Mouse (Mus musculus) right cerebral cortex, adult 18-20 months (tissue): Measurements from ENCODE around the gene Nudt16l1.
A peak's percentile ranks its signal among the peaks of the same experiment; 100 is the strongest.

Experiments
- DNase-seq: peaks from one replicate; pipeline ENCODE4 v3.0.0; 2022; ENCODE audit warnings: mixed read lengths

The Nudt16l1 gene

DNA sequence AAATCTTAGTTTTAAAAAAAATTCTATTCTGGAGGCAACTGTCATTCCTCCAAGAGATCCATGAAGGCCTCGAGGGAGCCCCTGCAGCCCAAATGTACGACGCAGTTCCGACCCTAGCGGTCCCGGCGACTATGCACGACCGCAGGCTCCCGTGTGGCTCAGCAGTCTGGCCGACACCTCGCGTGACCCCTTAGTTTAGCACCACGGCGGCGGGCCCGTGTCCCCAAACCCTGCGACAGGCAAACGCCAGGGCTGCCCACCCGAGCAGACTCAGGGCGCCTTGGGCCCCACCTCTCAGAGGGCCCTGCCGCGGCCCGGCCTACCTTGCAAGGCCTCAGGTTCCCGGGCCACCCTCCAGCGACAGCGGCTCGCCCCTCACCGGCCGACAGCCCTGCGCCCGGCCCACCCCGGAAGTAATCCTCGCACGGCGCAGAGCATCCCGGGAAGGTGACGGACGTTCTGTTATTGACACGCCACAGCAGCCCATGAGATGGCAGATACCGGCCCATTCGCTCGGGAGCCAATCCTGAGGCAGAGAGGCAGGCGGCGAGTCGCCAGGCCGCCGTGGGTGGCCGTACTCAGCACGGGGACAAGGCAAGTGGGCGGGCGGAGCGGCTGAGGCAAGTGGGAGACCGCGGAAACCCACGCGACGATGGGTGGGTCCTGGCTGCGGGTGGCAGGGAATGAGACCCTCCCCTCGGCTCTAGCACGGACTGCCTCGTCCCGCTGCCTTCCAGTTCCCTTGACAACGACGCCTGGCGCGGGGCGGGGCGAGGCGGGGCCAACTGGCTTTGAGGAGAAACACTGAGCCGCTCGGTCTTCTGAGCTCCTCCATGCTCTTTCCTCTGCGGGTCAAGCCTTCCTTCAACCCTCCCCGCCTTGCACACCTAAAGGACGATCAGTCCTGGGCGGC, 25.5 kb downstream of the Nudt16l1 start, which contains the start of gene Anks3:
Gene Anks3 (minus strand): TSS at position 409 of the 913 bp plus-strand sequence.
- peak; percentile 100 for DNase-seq

DNA sequence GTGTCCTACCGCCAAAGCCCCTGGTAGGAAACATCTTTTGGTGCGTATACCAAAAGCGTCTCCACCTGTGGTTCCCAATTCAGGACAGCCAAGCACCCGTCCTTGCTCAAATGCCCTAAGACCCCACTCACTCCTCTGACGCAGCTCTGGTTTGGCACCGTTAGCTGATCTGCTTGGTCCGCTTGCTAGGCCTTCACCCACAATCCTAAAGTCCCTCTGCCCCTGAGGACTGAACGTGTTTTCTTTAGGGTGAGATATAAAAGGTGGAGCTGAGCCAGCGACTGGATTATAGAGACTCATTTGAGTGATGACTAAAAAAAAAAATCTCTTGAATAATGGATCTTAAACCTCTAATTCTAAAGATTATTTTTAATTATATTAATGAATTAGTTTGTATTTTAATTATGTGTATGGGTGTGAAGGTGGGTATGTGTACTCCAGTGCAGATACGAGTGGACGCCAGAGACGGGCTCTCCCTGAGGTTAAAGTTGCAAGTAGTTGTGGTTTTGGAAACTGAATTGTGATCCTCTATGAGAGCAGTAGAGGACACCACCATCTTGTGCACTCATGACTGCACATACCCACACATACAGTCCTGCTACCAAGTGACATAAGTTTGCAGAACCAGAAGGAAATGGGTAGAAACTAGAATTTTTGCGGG, 26.3 kb downstream of the Nudt16l1 start:
- DNase-seq = no peak

DNA sequence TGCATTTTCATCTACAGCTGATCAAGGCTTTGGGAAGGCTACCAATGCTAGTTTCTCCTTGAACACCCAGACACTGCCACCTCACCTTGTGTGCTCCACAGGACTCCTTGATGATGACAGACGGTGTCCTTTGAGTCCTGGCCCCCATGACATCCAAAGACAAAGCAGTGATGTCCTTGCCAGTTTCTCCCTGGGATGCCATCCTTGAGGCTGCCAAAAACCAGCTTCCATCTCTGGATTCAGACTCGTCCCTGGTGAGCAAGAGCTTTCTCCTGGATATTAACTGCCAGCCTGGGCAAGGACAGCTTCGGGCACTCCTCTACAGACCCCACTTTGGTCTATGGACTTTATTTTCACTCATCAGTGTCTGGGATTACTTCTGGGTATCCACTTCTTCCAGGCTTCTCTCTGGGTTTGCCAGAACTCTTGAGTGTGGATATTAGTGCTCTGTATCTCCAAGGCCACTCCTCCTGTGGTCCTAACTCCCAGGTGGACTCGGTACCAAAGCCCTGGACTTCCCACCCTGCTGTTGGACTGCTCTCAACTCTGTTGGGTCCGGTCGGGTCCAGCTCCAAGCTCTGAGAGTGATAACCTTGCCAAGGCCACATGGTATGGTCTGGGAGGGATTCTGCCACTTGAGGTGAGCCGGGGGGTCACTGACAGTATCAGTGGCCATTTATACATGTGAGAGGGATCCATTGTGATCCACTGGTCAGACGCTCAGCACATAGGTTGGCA, 27.0 kb downstream of the Nudt16l1 start:
- no peak for DNase-seq

DNA sequence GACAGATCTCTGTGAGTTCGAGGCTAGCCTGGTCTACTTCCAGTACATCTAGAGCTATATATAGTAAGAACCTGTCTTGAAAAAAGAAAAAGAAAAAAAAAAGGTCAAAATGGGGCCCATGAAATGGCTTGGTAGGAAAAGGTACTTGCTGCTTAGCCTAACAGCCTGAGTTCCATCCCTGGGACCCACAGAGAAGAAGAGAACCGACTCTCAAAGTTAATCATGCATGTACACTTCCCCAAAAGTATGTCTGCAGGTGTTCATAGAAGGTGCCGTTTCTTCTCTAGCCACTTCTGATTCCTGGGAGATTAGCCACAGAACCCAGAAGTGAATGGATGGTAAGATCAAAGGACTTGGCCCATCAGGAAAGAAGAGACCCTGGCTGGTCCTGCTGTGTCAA, 29.9 kb downstream of the Nudt16l1 start:
- no peak for DNase-seq

DNA sequence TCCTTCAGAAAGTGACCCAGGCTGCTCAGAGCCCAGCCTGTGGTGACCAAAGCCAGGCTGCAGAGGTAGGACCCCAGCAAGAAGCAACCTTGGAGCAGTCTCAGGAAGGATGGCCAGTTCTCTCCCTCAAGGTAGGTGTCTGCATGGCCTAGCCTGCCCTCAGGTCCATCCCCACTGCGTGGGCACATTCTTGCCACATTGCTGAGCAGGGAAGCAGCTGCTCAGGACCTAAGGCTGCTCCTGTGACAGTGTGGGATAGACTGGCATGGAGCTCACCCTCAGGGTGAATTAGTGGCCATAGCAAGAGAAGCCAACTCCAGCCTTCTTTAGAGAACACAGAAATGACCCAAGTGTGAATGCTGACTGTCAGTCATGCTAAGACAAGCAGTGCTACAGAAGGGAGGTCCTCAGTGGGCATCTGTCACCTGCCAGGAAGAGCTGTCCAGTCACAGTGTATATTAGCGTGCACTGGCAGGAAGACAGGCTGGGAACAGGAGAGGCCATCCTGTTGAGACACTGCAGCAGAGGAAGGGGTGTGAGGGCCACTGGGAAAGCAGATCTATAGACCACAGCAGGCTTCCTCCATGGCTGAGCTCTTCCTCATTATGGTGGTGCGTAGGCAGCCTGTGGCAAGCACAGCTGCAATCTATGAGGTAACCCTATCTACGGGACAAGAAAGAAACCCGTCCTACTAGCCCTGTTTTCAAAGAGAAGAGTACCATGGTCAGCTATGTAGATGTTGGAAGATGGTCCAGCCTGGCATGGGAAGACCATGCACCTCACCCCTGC, 30.7 kb downstream of the Nudt16l1 start:
- no peak for DNase-seq

DNA sequence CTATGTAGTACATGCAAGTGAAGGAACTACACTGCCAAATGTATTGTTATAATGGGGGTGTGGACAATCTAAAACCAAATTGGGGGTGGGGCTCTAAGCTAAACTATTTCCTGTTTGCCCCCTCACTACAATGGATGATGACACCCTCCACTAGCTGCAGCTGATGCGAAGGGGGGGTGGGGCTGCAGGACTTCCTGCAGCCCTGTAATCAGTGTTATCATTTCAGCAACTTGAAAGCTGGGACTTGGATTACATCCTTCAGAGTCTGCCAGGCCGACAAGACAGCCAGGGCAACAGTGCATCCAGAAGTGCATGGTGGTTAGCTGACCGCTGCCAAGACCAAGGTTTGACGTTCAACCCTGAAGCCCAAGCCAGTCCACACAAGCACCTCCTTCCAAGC, 33.1 kb downstream of the Nudt16l1 start:
- no peak for DNase-seq

DNA sequence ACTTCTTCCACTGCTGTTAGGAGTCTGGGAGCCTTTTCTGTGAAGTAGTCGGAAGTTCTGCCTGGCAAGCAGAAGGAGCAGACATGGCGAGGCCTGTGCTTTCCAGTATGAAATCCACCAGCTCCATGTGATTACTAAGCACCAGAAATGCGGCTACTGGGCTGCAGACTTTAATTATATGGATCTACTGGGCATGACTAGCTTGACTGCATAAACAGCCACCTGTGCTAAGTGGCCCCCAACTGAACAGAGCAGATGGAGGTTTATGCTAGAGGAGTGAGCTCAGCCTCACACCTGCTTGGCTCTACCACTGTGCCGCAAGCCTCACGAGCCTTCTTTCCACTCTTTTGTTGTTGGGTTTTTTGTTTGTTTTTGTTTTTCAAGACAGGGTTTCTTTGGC, 36.0 kb downstream of the Nudt16l1 start:
- no peak for DNase-seq

DNA sequence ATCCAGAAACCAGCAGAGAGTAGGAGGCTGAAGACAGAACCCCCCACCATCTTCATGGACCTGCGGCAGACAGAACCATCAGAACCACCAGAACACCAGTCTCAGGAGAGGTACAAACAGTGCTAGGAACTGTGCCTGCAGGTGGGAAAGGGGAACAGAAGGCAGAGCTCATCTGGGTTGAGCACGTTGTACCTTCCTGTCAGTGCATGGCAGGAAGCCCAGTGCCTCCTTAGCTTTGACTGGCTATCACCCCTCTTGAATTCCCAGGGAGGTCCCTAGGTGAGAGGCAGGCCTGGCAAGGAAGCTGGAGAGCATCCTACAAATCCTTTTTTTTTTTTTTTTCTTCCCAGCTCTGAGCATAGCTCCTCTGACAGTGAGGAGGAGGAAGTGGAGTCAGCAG, 37.6 kb downstream of the Nudt16l1 start:
- peak; percentile 54 for DNase-seq

DNA sequence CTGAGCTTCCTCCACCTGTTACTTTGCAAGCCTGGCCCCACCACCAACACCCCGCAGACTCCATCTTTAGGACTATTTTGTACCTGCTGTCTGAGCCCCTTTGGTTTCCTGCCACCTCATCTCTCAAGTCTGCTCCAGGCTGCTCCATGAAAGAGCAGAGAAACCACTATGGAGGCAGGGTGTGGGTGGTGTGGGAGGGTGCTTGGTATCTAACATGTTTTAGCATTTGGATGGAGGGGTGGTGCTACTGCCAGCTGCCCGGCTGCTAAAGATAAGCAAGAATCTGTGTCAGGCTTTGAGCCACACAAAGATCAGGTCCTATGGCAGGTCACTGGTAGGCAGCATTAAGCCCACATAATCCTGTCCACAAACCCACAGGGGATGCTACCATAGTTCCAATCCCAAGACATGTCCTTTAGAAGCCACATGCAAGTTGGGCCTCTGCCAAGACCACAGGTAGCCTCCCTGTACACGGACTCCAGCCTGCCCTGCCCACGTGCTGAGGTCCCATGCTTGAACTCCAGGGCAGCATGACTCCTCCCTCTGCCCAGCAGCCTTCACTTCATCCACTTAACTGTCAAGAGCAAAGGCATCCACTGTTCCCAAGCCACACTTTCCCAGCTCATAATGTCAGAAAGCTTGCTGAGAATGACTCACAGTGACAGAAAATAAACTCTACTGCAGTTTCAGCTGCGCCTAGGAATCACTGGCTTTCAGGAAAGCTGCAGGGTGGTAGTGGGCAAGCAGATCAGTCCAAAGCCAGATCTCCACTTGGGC, 39.9 kb downstream of the Nudt16l1 start:
- peak; percentile 67 for DNase-seq

DNA sequence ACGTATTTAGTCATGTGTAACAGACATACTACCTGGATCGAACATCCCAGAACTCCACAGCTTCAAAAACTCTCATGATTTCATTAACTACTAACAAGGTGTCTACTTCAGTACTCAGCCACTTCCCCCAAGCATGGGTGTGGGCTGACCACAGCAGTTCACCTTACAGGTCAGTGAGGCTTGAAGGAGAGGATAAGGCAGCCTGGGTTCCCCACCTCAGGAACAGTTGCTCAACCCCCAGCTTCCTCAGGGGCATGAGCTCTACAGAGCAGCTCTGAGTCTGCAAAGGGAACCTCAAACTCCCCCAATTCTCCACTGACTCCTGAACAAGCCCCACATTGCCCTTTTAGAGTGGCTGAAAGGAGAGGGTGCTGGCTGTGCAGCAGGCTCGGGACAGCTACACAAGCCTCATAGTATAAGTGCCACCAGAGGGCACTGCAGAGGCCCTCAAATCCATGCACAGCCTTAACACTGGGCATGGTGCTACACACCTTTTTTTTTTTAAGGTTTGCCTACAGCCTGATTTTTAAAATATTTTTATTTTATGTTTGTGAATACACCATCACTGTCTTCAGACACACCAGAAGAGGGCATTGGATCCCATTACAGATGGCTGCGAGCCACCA, 41.3 kb downstream of the Nudt16l1 start:
- no peak for DNase-seq

DNA sequence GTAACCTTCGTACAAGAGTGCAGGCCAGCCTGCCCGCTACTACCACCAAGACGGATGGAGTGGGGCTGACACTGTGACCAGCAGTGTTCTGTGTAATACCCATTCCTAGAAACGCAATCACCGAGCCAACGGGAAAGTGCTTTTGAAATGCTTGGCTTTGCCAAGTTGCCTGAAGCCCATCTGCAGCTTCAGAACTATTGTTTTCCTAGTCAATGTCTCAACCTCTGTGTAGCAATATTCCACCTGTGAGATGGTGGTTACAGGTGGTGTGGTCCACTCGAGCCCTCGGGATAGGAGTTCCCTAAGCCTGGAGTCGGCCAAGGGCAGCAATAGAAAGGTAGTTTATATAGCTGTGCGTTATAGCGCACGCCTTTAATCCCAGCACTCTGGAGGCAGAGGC, 46.2 kb downstream of the Nudt16l1 start:
- DNase-seq = no peak
